Mouse (Mus musculus): Measurements from ENCODE around the gene Snx18. TPM values are rescaled to one million over a fixed set of nuclear protein-coding genes. Genes with fewer than 3 reads are reported as not detected.

Gene Snx18
- polyA plus RNA-seq, 1 experiment: 42.4 TPM

DNA sequence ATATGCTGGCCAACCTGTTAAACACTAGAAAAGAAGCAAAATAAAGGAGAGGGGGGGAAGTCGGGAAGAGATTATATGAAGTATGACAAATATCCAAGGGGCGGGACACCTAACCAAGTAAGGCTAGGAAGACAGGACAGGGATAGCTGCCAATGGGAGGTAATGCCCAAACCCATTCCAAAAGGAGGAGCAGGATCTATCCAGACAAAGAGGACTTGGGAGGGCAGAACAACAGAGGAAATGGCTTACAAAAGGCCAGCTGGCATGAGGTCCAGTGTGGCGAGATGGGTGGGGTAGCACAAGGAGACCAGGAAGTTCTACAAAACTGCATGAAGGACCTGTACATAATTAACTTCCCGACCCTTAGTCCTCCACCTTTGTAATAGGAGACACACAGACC, 34.8 kb downstream of the Snx18 start:
- Histone ChIP-seq H3K9ac (ENCODE audit: low read depth, poor library complexity, severe bottlenecking) (no peak overlapping the region), H3K4me3 (ENCODE audit: low read depth, low read length) (no peak overlapping the region), H3K36me3 (ENCODE audit: control insufficient read depth, insufficient read depth, low read length, poor library complexity, severe bottlenecking) (no peaks in the 10 kb centered on the region), H3K9me3 (replicated peaks; ENCODE audit: control insufficient read depth, insufficient read depth, low read length, poor library complexity, severe bottlenecking) (no peaks in the 10 kb centered on the region), H3K27ac (ENCODE audit: insufficient read depth, low read length) (peak overlapping the region; percentile 70; the same call in 1 of the 2 replicates), H3K27me3 (ENCODE audit: control insufficient read depth, insufficient read depth, low read length, poor library complexity, severe bottlenecking) (no peaks in the 10 kb centered on the region), H3K4me1 (ENCODE audit: control insufficient read depth, insufficient read depth, low read length) (peaks cover 6% of the 10 kb centered on the region)
- TF ChIP-seq POLR2A (IDR thresholded peaks at IDR 0.05; ENCODE audit: insufficient read depth, low read length) (no peak), EP300 (IDR thresholded peaks at IDR 0.05; ENCODE audit: insufficient read depth, low read depth, low read length) (0 out of 2 replicates have a peak, but pooled peaks have one; percentile 23)

DNA sequence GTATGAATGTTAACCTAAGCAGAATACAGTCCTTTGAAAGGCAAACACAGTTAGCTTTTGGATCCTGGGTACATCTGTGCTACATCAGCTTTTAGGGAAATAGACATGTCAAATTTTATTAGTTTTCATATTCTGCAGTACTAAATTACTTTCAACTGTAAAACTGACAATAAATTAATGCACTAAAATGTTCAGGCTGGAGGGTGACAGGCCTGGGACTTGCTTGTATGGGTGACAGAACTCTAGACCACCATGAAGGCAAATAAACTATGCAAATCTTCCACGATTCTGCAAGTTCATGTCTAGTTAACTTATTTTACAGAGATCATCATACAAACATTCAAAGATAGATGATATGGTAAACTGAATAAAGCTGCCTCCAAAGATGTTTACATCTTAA, 36.3 kb downstream of the Snx18 start:
- no peak for TF ChIP-seq CTCF (IDR thresholded peaks at IDR 0.05; ENCODE audit: low read depth, low read length)
- no peak for TF ChIP-seq EP300 (IDR thresholded peaks at IDR 0.05; ENCODE audit: insufficient read depth, low read depth, low read length)
- H3K36me3 ChIP-seq (ENCODE audit: control insufficient read depth, insufficient read depth, low read length, poor library complexity, severe bottlenecking): no peaks in the 10 kb centered on the region
- no peak overlapping the region for H3K27ac ChIP-seq (ENCODE audit: insufficient read depth, low read length)

DNA sequence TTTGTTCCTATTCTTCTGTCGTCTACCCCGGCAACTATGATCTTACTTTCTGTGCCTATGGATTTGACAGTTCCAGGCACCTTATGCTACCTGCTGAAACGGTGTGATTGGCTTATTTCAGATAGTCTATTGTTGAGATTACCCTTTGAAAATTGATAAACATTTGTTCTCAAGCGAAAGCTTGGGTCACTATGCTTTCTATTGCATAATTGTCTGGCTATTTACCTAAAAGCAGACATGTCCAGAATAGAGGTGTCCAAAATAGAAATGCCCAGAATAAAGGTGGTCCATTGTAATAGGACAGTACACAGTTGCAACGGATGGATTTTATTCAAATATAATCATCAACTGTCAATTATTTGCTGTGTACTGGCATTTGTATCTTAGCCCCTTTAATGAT, 36.9 kb downstream of the Snx18 start:
- H3K27me3 ChIP-seq (ENCODE audit: control insufficient read depth, insufficient read depth, low read length, poor library complexity, severe bottlenecking): no peaks in the 10 kb centered on the region
- no peaks in the 10 kb centered on the region for H3K9me3 ChIP-seq (replicated peaks; ENCODE audit: control insufficient read depth, insufficient read depth, low read length, poor library complexity, severe bottlenecking)
- H3K36me3 ChIP-seq (ENCODE audit: control insufficient read depth, insufficient read depth, low read length, poor library complexity, severe bottlenecking): no peaks in the 10 kb centered on the region
- peaks cover 6% of the 10 kb centered on the region for H3K4me1 ChIP-seq (ENCODE audit: control insufficient read depth, insufficient read depth, low read length)
- TF ChIP-seq CTCF (IDR thresholded peaks at IDR 0.05; ENCODE audit: low read depth, low read length) (no peak), EP300 (IDR thresholded peaks at IDR 0.05; ENCODE audit: insufficient read depth, low read depth, low read length) (no peak), POLR2A (IDR thresholded peaks at IDR 0.05; ENCODE audit: insufficient read depth, low read length) (no peak)
- no peak overlapping the region for H3K27ac ChIP-seq (ENCODE audit: insufficient read depth, low read length)
- H3K9ac ChIP-seq (ENCODE audit: low read depth, poor library complexity, severe bottlenecking): no peak overlapping the region
- no peak overlapping the region for H3K4me3 ChIP-seq (ENCODE audit: low read depth, low read length)

More for the DNA sequence above, 36.3 kb downstream of the Snx18 start:
- Histone ChIP-seq H3K27me3 (ENCODE audit: control insufficient read depth, insufficient read depth, low read length, poor library complexity, severe bottlenecking) (no peaks in the 10 kb centered on the region), H3K4me3 (ENCODE audit: low read depth, low read length) (no peak overlapping the region), H3K9me3 (replicated peaks; ENCODE audit: control insufficient read depth, insufficient read depth, low read length, poor library complexity, severe bottlenecking) (no peaks in the 10 kb centered on the region), H3K9ac (ENCODE audit: low read depth, poor library complexity, severe bottlenecking) (no peak overlapping the region), H3K4me1 (ENCODE audit: control insufficient read depth, insufficient read depth, low read length) (peaks cover 6% of the 10 kb centered on the region)

GRCm38 (mm10) chr13:113580400-113580790, 38.0 kb downstream of the Snx18 start:
- H3K27ac ChIP-seq (ENCODE audit: insufficient read depth, low read length): peak overlapping the region; percentile 65
- H3K9me3 ChIP-seq (replicated peaks; ENCODE audit: control insufficient read depth, insufficient read depth, low read length, poor library complexity, severe bottlenecking): no peaks in the 10 kb centered on the region
- no peak for TF ChIP-seq CTCF (IDR thresholded peaks at IDR 0.05; ENCODE audit: low read depth, low read length)
- no peak for TF ChIP-seq EP300 (IDR thresholded peaks at IDR 0.05; ENCODE audit: insufficient read depth, low read depth, low read length)
- H3K4me1 ChIP-seq (ENCODE audit: control insufficient read depth, insufficient read depth, low read length): peaks cover 6% of the 10 kb centered on the region
- no peak overlapping the region for H3K4me3 ChIP-seq (ENCODE audit: low read depth, low read length)
- H3K9ac ChIP-seq (ENCODE audit: low read depth, poor library complexity, severe bottlenecking): 0 out of 2 replicates have a peak overlapping the region, but pooled peaks have one; percentile 18
- H3K36me3 ChIP-seq (ENCODE audit: control insufficient read depth, insufficient read depth, low read length, poor library complexity, severe bottlenecking): no peaks in the 10 kb centered on the region
- H3K27me3 ChIP-seq (ENCODE audit: control insufficient read depth, insufficient read depth, low read length, poor library complexity, severe bottlenecking): no peaks in the 10 kb centered on the region

- Histone ChIP-seq H3K27ac (ENCODE audit: insufficient read depth, low read length) (peak overlapping the region; percentile 65), H3K9me3 (replicated peaks; ENCODE audit: control insufficient read depth, insufficient read depth, low read length, poor library complexity, severe bottlenecking) (no peaks in the 10 kb centered on the region)
- peak; percentile 54; the same call in 1 of the 2 replicates for TF ChIP-seq EP300 (IDR thresholded peaks at IDR 0.05; ENCODE audit: insufficient read depth, low read depth, low read length)
- TF ChIP-seq CTCF (IDR thresholded peaks at IDR 0.05; ENCODE audit: low read depth, low read length): no peak
- no peak for TF ChIP-seq POLR2A (IDR thresholded peaks at IDR 0.05; ENCODE audit: insufficient read depth, low read length)
Observed at GRCm38 (mm10) chr13:113579788-113580399, 38.5 kb downstream of the Snx18 start.

GRCm38 (mm10) chr13:113574232-113574631, 44.1 kb downstream of the Snx18 start:
- H3K4me1 ChIP-seq (ENCODE audit: control insufficient read depth, insufficient read depth, low read length): peaks cover under 1% of the 10 kb centered on the region
- no peak overlapping the region for H3K27ac ChIP-seq (ENCODE audit: insufficient read depth, low read length)
- H3K9ac ChIP-seq (ENCODE audit: low read depth, poor library complexity, severe bottlenecking): no peak overlapping the region
- H3K9me3 ChIP-seq (replicated peaks; ENCODE audit: control insufficient read depth, insufficient read depth, low read length, poor library complexity, severe bottlenecking): no peaks in the 10 kb centered on the region
- TF ChIP-seq POLR2A (IDR thresholded peaks at IDR 0.05; ENCODE audit: insufficient read depth, low read length): no peak
- no peak for TF ChIP-seq EP300 (IDR thresholded peaks at IDR 0.05; ENCODE audit: insufficient read depth, low read depth, low read length)
- TF ChIP-seq CTCF (IDR thresholded peaks at IDR 0.05; ENCODE audit: low read depth, low read length): no peak
- no peak overlapping the region for H3K4me3 ChIP-seq (ENCODE audit: low read depth, low read length)
- H3K27me3 ChIP-seq (ENCODE audit: control insufficient read depth, insufficient read depth, low read length, poor library complexity, severe bottlenecking): no peaks in the 10 kb centered on the region
- no peaks in the 10 kb centered on the region for H3K36me3 ChIP-seq (ENCODE audit: control insufficient read depth, insufficient read depth, low read length, poor library complexity, severe bottlenecking)

More at GRCm38 (mm10) chr13:113579788-113580399, 38.5 kb downstream of the Snx18 start:
- Histone ChIP-seq H3K9ac (ENCODE audit: low read depth, poor library complexity, severe bottlenecking) (0 out of 2 replicates have a peak overlapping the region, but pooled peaks have one; percentile 18), H3K4me1 (ENCODE audit: control insufficient read depth, insufficient read depth, low read length) (peaks cover 6% of the 10 kb centered on the region), H3K4me3 (ENCODE audit: low read depth, low read length) (no peak overlapping the region), H3K36me3 (ENCODE audit: control insufficient read depth, insufficient read depth, low read length, poor library complexity, severe bottlenecking) (no peaks in the 10 kb centered on the region), H3K27me3 (ENCODE audit: control insufficient read depth, insufficient read depth, low read length, poor library complexity, severe bottlenecking) (no peaks in the 10 kb centered on the region)

Measured in ES-Bruce4 (cell line).